Mouse (Mus musculus) liver, adult 2 months (tissue): Measurements from ENCODE around the gene Gm21094.
"Not testable (repeated sequence)": the region's sequence is repeated elsewhere in the genome, so short reads cannot be mapped to it uniquely, and the experiment has no call there.

Experiments
- CTCF ChIP-seq: fragments of 200-500 bp; IDR thresholded peaks from 2 replicates; pipeline ENCODE4 v1.5.1; 2011; ENCODE audit warnings: low read depth, low read length, control low read depth
- POLR2A ChIP-seq: fragments of 200-500 bp; IDR thresholded peaks from 2 replicates; pipeline ENCODE4 v1.6.1; 2011; ENCODE audit warnings: low read length, control low read depth; ENCODE audit not compliant: insufficient read depth; ENCODE audit errors: extremely low read depth

DNA sequence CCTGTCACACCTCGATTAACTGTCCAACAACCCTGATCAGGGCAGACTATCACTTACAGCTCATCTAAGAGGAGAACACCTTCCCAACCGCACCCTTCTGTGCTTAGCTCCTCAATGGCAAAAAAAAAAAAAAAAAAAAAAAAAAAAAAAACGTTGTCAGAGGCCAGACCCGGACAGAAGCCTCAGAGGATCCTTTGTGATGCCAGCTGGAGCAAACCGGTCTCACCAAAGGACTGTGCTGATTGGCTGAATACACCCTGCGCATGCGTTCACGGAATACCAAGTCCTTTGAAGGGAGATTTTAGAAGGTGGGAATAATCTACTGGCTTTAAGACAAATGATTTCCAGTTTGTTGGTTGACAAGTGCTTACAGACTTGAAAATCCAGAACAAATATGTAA lies at the start of gene Gm21094:
- not testable (repeated sequence) for TF ChIP-seq CTCF, POLR2A
